Mouse (Mus musculus): ENCODE measurements around the gene Alk.

The Alk gene

GRCm38 (mm10) chr17:71874077-71874476 is 730.4 kb downstream of the Alk start:
- DNase-seq (ENCODE audit: low spot score in 2 of 2): peak; percentile 17 to 44

- DNase-seq (ENCODE audit: low spot score in 2 of 2): peak in 1 of 2 experiments; percentile 9
These were observed 731.5 kb downstream of the Alk start for GRCm38 (mm10) chr17:71872976-71873375.

- DNase-seq (ENCODE audit: low spot score in 2 of 2): no peak
These were observed 732.4 kb downstream of the Alk start for GRCm38 (mm10) chr17:71871981-71872380.

- no peak for DNase-seq (ENCODE audit: low spot score in 2 of 2)
These were observed 733.8 kb downstream of the Alk start for GRCm38 (mm10) chr17:71870641-71871040.

DNA sequence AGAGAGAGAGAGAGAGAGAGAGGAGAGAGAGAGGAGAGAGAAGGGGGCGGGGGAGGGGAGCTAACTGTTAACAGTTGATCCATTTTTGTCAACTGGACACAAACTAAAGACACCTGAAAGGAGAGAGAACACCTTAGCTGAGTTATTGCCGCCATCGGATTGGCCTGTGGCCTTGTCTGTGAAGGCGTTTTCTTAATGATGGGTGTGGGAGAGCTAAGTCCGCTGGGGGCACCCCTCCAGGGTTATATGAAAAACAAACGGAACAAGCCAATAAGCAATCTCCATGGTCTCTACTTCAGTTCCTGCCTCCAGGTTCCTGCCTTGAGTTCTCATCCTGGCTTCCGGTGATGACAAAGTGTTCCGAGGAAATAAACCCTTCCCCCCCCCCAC is 734.2 kb downstream of the Alk start:
- no peak for DNase-seq (ENCODE audit: low spot score in 2 of 2)

GRCm38 (mm10) chr17:71869372-71870231 is 734.8 kb downstream of the Alk start:
- no peak for DNase-seq (ENCODE audit: low spot score in 2 of 2)

DNA sequence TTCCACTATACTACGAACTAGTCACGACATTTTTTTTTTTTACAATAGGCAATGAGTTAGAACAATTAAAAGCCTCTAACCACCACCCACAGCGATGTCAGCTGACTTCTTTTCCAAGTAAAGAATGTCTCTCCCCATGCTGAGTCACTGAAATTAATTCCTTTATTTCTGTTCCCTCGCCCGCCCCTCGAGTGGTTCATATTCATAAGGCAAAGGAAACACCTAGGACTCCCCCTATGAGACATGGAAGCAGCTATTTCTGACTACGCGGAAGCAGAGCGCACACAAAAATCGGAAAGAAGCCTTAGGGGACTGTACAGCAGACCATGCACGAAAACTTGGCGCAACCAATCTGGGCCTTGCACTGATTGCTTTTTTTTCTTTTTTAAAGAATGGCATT is 735.6 kb downstream of the Alk start:
- no peak for DNase-seq (ENCODE audit: low spot score in 2 of 2)

DNA sequence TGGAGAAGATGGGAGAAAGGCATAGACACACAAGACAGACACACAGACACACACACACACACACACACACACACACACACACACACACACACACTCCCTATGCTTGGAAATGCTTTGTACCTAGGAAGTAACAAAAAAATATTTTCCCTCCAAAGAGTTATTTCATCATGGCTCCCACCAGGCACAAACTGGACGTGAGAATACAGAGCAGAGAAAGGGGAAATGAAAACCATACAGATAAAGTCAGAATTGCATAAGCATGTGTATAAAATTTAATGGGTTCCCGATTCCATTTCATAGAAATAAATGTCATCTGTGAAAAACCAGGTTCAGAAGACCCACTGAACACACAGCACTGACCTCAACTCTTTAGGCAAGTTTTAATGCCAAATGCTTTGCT is 736.5 kb downstream of the Alk start:
- no peak for DNase-seq (ENCODE audit: low spot score in 2 of 2)

- DNase-seq (ENCODE audit: low spot score in 2 of 2): no peak
These were observed 739.0 kb downstream of the Alk start for GRCm38 (mm10) chr17:71865437-71865836.

DNA sequence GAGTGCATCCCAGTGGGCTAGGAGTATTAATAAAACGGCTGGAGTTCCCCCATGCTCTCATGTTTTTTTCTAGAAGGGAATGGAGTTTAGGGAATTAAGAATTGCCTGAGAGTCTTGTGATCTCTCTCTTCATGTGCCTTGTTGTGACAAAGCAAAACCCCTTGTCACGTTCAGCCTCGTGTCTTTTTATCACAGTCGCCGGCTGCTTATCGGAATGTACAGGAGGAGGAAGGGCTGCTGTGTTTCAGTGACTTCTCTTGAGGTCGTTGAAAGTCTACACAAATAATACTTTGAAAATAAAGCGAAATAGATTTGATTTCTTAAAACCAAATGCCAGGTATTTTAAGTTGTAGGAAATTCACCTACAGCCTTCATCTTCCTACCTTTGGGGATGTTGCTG is 740.4 kb downstream of the Alk start:
- DNase-seq (ENCODE audit: low spot score in 2 of 2): no peak

- no peak for DNase-seq (ENCODE audit: low spot score in 2 of 2)
These were observed 741.5 kb downstream of the Alk start for GRCm38 (mm10) chr17:71862895-71863294.

GRCm38 (mm10) chr17:71862184-71862583 is 742.2 kb downstream of the Alk start:
- no peak for DNase-seq (ENCODE audit: low spot score in 2 of 2)

- no peak for DNase-seq (ENCODE audit: low spot score in 2 of 2)
These were observed 772.5 kb downstream of the Alk start for GRCm38 (mm10) chr17:71831960-71832359.

DNA sequence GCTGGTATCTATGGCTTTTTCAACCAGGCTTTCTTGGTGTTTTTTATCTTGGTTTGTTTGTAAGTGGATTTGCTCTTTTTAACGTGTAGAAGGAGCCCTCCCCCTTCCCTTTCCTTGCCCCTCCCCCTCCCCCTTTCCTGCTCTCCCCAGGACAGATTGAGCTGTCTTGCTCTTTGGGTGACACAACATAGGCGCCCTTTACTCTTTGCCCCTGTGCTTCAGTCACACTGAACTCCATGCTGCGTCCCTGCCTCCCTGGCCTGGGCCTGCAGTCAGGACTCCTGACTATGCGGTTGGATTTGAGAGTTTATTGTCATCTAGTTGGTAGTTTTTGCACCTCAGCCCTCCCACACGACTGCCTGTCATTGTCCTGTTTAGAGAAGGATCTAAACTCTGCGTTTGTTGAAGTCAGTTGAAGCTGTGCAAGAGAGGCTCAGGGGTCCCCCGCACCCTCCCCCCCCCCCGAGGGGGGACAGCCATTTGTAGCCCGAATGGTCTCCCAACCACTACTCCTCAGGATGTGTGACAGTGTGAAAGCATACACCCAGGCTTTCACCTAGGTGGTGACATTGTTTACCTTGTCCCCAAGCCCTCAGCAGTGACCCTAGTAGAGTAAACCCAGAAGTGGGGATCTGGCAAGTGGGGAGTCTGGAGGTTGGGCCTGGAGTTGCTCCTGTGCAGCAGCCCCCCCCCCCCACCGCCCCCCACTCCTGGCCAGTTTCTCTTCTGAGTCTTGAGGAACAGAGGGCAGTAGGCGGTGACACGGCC is 775.6 kb downstream of the Alk start:
- no peak for DNase-seq (ENCODE audit: low spot score in 2 of 2)

DNA sequence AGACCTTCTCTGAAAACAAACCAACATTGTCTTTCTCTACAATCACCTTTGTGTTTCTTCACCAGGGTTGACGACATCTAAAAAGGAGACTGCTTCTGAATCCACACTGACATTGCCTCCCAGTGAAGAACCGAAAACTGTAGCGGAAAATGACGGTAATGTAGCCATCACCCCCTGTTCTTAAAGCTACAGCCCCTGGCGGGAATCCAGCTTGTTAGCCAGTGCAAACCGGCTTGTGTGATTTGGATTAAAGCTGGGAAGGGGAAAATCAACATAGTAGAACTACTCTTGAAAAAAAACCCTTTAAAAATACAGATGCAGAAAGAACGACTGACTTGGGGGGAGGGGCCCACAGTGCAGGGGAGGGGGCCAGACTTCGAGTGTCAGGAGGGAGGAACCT is 776.8 kb downstream of the Alk start:
- no peak for DNase-seq (ENCODE audit: low spot score in 2 of 2)

DNA sequence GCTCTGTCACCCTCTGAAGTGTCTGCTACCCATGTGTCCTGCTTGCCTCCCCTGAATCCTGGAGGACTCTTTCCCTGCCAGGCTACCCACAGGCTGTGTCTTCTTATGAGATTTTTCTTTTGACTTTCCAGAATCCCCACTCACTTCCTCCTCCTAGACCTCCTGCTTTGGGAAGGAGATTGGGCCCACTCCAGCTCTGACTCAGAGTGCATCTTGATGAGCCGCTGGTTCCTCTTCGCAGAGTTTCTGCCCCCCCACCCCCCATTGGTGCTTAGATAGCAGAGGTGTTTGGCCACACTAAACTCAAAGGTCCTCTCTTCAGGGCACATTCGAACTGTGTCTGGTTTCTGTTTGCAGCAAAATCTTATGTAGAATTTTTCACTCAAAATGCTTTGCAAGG is 777.8 kb downstream of the Alk start:
- DNase-seq (ENCODE audit: low spot score in 2 of 2): no peak

DNA sequence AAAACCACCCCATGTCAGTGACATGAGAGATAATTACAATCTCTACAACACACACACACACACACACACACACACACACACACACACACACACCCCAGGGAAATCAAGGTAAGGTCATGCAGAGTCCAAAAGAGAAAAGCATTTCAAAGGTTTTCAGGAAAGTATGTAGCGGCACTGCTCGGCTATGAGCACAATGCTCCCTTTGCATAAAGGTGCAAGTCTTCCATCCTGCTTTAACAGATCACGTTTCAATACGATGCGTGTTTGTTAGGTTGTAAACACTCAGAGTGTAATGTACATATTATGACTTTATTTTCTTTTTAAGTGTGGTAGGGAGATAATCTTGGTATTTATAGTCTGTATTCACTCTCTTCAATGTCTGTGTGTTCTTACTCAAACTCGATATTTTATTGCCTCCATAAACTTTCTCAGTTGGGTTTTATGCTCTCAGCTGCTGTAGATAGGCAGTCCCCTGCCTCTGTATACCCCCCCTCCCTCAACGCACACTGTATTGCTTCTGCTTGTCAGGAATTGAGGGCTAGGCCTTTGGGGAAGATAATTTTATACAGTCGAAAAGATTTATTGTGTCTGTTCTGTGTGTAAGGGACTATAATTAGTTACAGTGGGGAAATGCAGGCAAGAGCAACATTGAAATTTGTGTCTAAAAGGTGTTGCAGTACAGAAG is 780.7 kb downstream of the Alk start:
- DNase-seq (ENCODE audit: low spot score in 2 of 2): no peak
